Mouse (Mus musculus) liver, embryonic 14.5 days (tissue): ENCODE data around the gene Gm17416. TPM values are rescaled to one million over a fixed set of nuclear protein-coding genes. Genes with fewer than 3 reads are reported as not detected.
A peak's percentile ranks its signal among the peaks of the same experiment; 100 is the strongest.

Experiments used
- ATAC-seq: fragments of 200-750 bp; cut with Nextera tagmentation; 2 replicates; pipeline ENCODE4 v1.8.0; 2017; ENCODE audit warnings: moderate number of reproducible peaks, mild to moderate bottlenecking, moderate library complexity; ENCODE audit not compliant: insufficient read depth
- DNase-seq, 3 experiments: peaks; one replicate each; pipeline ENCODE4 v3.0.0-alpha.2; 2012 to 2013; ENCODE audit warnings: low read depth in 3 of 3, low spot score in 3 of 3
- H3K27ac ChIP-seq: fragments of 300-500 bp; sonication (generic); 2 replicates; pipeline ENCODE4 v1.5.1; 2014; ENCODE audit warnings: moderate library complexity, mild to moderate bottlenecking, control low read depth, inconsistent platforms
- H3K27me3 ChIP-seq: fragments of 300-500 bp; sonication (generic); 2 replicates; pipeline ENCODE4 v1.6.1; 2014; ENCODE audit warnings: mild to moderate bottlenecking, low read length, moderate library complexity; ENCODE audit not compliant: control insufficient read depth, insufficient read depth
- H3K36me3 ChIP-seq: fragments of 300-500 bp; sonication (generic); replicated peaks from 2 replicates; pipeline ENCODE4 v1.6.1; 2014; ENCODE audit warnings: low read depth; ENCODE audit not compliant: control insufficient read depth, insufficient read depth
- H3K4me1 ChIP-seq, 2 experiments: fragments of 200-500 bp in 1 of 2; fragments of 300-500 bp in 1 of 2; sonication (generic) in 1 of 2; replicated peaks; 2 replicates each; pipeline ENCODE4 v1.6.1; 2012 to 2014; ENCODE audit warnings: antibody characterized with exemption in 1 of 2, inconsistent platforms in 1 of 2, low read length in 1 of 2; ENCODE audit not compliant: control insufficient read depth in 2 of 2, insufficient read depth in 2 of 2
- H3K4me2 ChIP-seq: fragments of 300-500 bp; sonication (generic); 2 replicates; pipeline ENCODE4 v1.6.1; 2014; ENCODE audit warnings: low read depth, mild to moderate bottlenecking, control low read depth, moderate library complexity
- H3K4me3 ChIP-seq, 2 experiments: fragments of 200-500 bp in 1 of 2; fragments of 300-500 bp in 1 of 2; sonication (generic) in 1 of 2; 2 replicates each; pipeline ENCODE4 v1.5.1; 2012 to 2014; ENCODE audit warnings: low read depth in 2 of 2, low read length in 2 of 2, mild to moderate bottlenecking in 2 of 2, control low read depth in 1 of 2, inconsistent platforms in 1 of 2, moderate library complexity in 1 of 2; ENCODE audit not compliant: insufficient read depth in 1 of 2
- H3K9ac ChIP-seq: fragments of 300-500 bp; sonication (generic); replicated peaks from 2 replicates; pipeline ENCODE4 v1.6.1; 2014; ENCODE audit warnings: mild to moderate bottlenecking, control low read depth, moderate library complexity
- H3K9me3 ChIP-seq: fragments of 300-500 bp; sonication (generic); 2 replicates; pipeline ENCODE4 v1.6.1; 2016; ENCODE audit warnings: low read length, mixed read lengths; ENCODE audit not compliant: control insufficient read depth
- CTCF ChIP-seq: IDR thresholded peaks from 2 replicates; pipeline ENCODE4 v1.5.1; 2016; ENCODE audit warnings: antibody characterized with exemption, low read depth, control low read depth
- EP300 ChIP-seq: IDR thresholded peaks from 2 replicates; pipeline ENCODE4 v1.6.1; 2016; ENCODE audit warnings: antibody characterized with exemption, low read depth
- WGBS: fragments of 180-500 bp; shearing (Covaris S2); extraction: QIAGEN DNeasy Blood & Tissue Kit; methylation state at CpG from one replicate; pipeline ENCODE4 v1.1.7; 2014; ENCODE audit not compliant: insufficient replicate concordance; 5-methylcytosine and 5-hydroxymethylcytosine counted together
- polyA plus RNA-seq, 2 experiments: library from polyadenylated mRNA; depleted of rRNA in 1 of 2; stranded (reverse) in 1 of 2; unstranded in 1 of 2; fragments of >200 nt; fragmentation: Nextera tagmentation in 1 of 2; extraction: Ambion mirVana in 1 of 2; gene quantifications; 2 replicates each; pipeline versions ENCODE4 v1.2.1 to v1.2.3; 2012 to 2014

The Gm17416 gene
- polyA plus RNA-seq, 2 experiments: not detected

- no peaks in the 10 kb centered on the region for H3K4me1 ChIP-seq
- ATAC-seq (no peak), DNase-seq (no peak)
- H3K36me3 ChIP-seq: no peaks in the 10 kb centered on the region
- no peaks in the 10 kb centered on the region for H3K27me3 ChIP-seq
- no peak overlapping the region for H3K4me3 ChIP-seq
- H3K9me3 ChIP-seq: no peaks in the 10 kb centered on the region; the same call in 1 of the 2 replicates
- no peak for TF ChIP-seq EP300
- peak; percentile 33 for TF ChIP-seq CTCF
- H3K9ac ChIP-seq: no peak overlapping the region
- WGBS: 17% methylated on average over 4 of the region's 4 CpGs
- no peak overlapping the region for H3K4me2 ChIP-seq
- no peak overlapping the region for H3K27ac ChIP-seq
Measured at GRCm38 (mm10) chr2:152544691-152545090, 24.4 kb upstream of the Gm17416 start.

GRCm38 (mm10) chr2:152548124-152548523 lies 21.0 kb upstream of the Gm17416 start:
- no peaks in the 10 kb centered on the region for H3K27me3 ChIP-seq
- no peaks in the 10 kb centered on the region for H3K9me3 ChIP-seq
- no peaks in the 10 kb centered on the region for H3K36me3 ChIP-seq
- TF ChIP-seq CTCF (no peak), EP300 (no peak)
- H3K4me3 ChIP-seq: no peak overlapping the region
- no peaks in the 10 kb centered on the region for H3K4me1 ChIP-seq
- no peak for ATAC-seq
- H3K9ac ChIP-seq: no peak overlapping the region
- DNase-seq: no peak
- no peak overlapping the region for H3K4me2 ChIP-seq
- H3K27ac ChIP-seq: no peak overlapping the region
- 59% methylated on average over 5 of the region's 5 CpGs for WGBS

GRCm38 (mm10) chr2:152553774-152554423 lies 15.2 kb upstream of the Gm17416 start:
- TF ChIP-seq CTCF: peak; percentile 74
- TF ChIP-seq EP300: no peak
- no peak overlapping the region for H3K27ac ChIP-seq
- ATAC-seq (no peak), DNase-seq (no peak)
- 9% methylated on average over 16 of the region's 16 CpGs for WGBS
- H3K4me3 ChIP-seq: no peak overlapping the region
- no peaks in the 10 kb centered on the region for H3K9me3 ChIP-seq
- H3K27me3 ChIP-seq: no peaks in the 10 kb centered on the region
- no peak overlapping the region for H3K9ac ChIP-seq
- no peaks in the 10 kb centered on the region for H3K4me1 ChIP-seq
- H3K4me2 ChIP-seq: no peak overlapping the region
- no peaks in the 10 kb centered on the region for H3K36me3 ChIP-seq

DNA sequence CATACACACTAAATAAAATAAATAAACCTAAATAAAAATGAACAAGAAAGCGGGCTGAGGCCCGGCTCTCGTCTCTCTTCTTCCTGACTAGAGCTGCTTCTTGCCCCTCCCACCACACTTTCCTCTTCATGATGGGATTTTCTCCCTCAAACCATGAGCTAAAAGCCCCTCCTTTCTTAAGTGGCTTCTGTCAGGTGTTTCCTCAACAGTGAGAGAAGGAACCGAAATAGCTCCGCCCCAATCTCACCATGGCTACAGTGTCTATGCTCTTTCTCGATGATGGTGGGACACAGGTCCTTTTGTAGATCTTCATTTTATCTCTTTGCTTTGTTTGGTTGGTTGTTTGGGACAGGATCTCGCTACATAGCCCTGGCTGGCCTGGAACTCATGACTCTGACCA lies 12.5 kb upstream of the Gm17416 start:
- H3K27me3 ChIP-seq: no peaks in the 10 kb centered on the region
- no peaks in the 10 kb centered on the region for H3K4me1 ChIP-seq
- no peak overlapping the region for H3K4me2 ChIP-seq
- no peak overlapping the region for H3K4me3 ChIP-seq
- WGBS: 56% methylated on average over 7 of the region's 7 CpGs
- H3K27ac ChIP-seq: no peak overlapping the region
- no peak overlapping the region for H3K9ac ChIP-seq
- no peak for TF ChIP-seq EP300
- TF ChIP-seq CTCF: no peak
- DNase-seq (no peak), ATAC-seq (no peak)
- H3K9me3 ChIP-seq: no peaks in the 10 kb centered on the region
- H3K36me3 ChIP-seq: no peaks in the 10 kb centered on the region

GRCm38 (mm10) chr2:152569881-152570280 lies 743 bp downstream of the Gm17416 start:
- Histone ChIP-seq H3K4me2 (no peak overlapping the region), H3K36me3 (no peaks in the 10 kb centered on the region), H3K4me1 (no peaks in the 10 kb centered on the region), H3K9ac (no peak overlapping the region), H3K27me3 (no peaks in the 10 kb centered on the region), H3K9me3 (no peaks in the 10 kb centered on the region), H3K4me3 (no peak overlapping the region), H3K27ac (no peak overlapping the region)
- ATAC-seq: no peak
- 55% methylated on average over 4 of the region's 4 CpGs for WGBS
- no peak for DNase-seq
- no peak for TF ChIP-seq CTCF
- TF ChIP-seq EP300: no peak
